Mouse (Mus musculus): Measurements from ENCODE around the gene Samhd1.

The Samhd1 gene

DNA sequence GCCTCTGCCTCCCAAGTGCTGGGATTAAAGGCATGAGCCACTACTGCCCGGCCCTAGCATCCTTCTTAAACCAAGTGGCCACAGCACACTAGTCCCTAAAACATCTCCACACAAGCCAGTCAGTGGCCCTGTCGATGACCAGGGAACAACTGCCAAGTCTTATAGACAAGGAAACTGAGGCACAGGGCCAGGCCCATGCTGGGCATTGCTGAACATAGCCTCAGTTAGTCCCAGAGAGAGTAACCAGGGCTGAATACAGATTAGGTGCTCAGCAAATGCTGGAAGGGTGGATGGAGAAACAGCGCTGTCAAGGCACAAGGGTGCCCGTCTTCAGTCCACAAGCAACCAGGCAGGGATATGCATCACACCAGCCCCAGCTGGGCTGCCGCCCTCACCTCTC lies 81.9 kb downstream of the Samhd1 start:
- DNase-seq (ENCODE audit: low spot score): no peak

DNA sequence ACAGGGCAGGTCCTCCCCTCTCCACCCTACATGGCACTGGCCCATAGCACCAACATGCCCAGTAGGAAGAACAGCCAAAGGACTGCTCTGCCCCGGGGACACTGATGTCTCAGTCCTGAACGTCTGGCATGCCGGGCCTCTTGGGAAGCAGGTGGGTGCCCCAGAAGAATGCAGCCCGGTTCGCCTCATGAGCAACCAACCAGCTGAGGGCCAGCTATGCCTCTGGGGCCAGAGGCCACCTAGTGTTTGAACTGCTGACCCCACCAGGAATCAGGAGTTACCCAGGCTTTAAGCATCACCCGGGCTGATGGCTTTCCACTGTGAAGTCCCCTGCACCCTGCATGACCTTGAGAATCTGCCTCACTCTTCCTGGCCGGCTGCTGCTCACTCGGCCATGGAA lies 82.6 kb downstream of the Samhd1 start:
- no peak for DNase-seq (ENCODE audit: low spot score)

GRCm38 (mm10) chr2:157049831-157050243 lies 85.2 kb downstream of the Samhd1 start:
- DNase-seq (ENCODE audit: low spot score): no peak

- peak; percentile 74 for DNase-seq (ENCODE audit: low spot score)
These were observed 86.5 kb downstream of the Samhd1 start for GRCm38 (mm10) chr2:157048395-157049181.
